Comparison of ENCODE assay signal across 26 mouse cellular contexts in genomic region chr4:155209079-155209478, GRCm38 (mm10). TPM values are rescaled to one million over a fixed set of nuclear protein-coding genes. Genes with fewer than 3 reads are reported as not detected.
DNase-seq lines count a peak whose midpoint lies in the region; ATAC-seq lines count a peak whose summit lies in the region.
"Had no signal": no experiment of that assay in that cellular context is flagged by ENCODE, and none has a peak within 500 bp of the region (broad histone marks: within the 10 kb centered on the region; RNA-seq: fewer than 3 reads in every experiment).

No protein-coding gene starts in this region.

- no peak overlapping the region for H3K9ac ChIP-seq in hindbrain, embryonic 13.5 days
- H3K9ac ChIP-seq in midbrain, embryonic 16.5 days (ENCODE audit: low read depth, low read length) = no peak overlapping the region
- H3K9ac ChIP-seq: forebrain, embryonic 15.5 days; heart, embryonic 12.5 days; hindbrain, embryonic 14.5 days; intestine, embryonic 15.5 days; midbrain, embryonic 15.5 days had no signal

- H3K27ac ChIP-seq in hindbrain, embryonic 10.5 days = peak overlapping the region; percentile 80
- H3K27ac ChIP-seq in hindbrain, embryonic 13.5 days = no peak overlapping the region
- H3K27ac ChIP-seq in midbrain, embryonic 10.5 days (replicated peaks) = peak overlapping the region; percentile 74
- no peak overlapping the region for H3K27ac ChIP-seq in midbrain, embryonic 16.5 days (ENCODE audit: low read length)
- peak overlapping the region; percentile 55; the same call in 1 of the 2 replicates for H3K27ac ChIP-seq in embryonic facial prominence, embryonic 10.5 days (replicated peaks)
- H3K27ac ChIP-seq: forebrain, embryonic 15.5 days; midbrain, embryonic 15.5 days had no signal

- peaks cover 42% of the 10 kb centered on the region for H3K36me3 ChIP-seq in hindbrain, embryonic 10.5 days
- peaks cover 6% of the 10 kb centered on the region for H3K36me3 ChIP-seq in hindbrain, embryonic 13.5 days
- peaks cover 38% of the 10 kb centered on the region for H3K36me3 ChIP-seq in midbrain, embryonic 10.5 days
- H3K36me3 ChIP-seq in midbrain, embryonic 16.5 days (ENCODE audit: control insufficient read depth, insufficient read depth, low read length) = no peaks in the 10 kb centered on the region
- peaks cover 44% of the 10 kb centered on the region for H3K36me3 ChIP-seq in embryonic facial prominence, embryonic 10.5 days (replicated peaks)
- H3K36me3 ChIP-seq: forebrain, embryonic 15.5 days; midbrain, embryonic 15.5 days had no signal

- peaks cover 3% of the 10 kb centered on the region; the same call in 1 of the 2 replicates for H3K9me3 ChIP-seq in hindbrain, embryonic 10.5 days
- no peaks in the 10 kb centered on the region for H3K9me3 ChIP-seq in hindbrain, embryonic 13.5 days
- no peaks in the 10 kb centered on the region for H3K9me3 ChIP-seq in midbrain, embryonic 10.5 days (replicated peaks)
- H3K9me3 ChIP-seq in midbrain, embryonic 16.5 days (replicated peaks; ENCODE audit: control insufficient read depth, low read length, poor library complexity, severe bottlenecking) = no peaks in the 10 kb centered on the region
- H3K9me3 ChIP-seq in embryonic facial prominence, embryonic 10.5 days = no peaks in the 10 kb centered on the region
- H3K9me3 ChIP-seq: forebrain, embryonic 15.5 days; heart, embryonic 12.5 days; intestine, embryonic 15.5 days; midbrain, embryonic 15.5 days had no signal

- peak overlapping the region; percentile 18; the same call in 1 of the 2 replicates for H3K4me3 ChIP-seq in hindbrain, embryonic 10.5 days
- no peak overlapping the region for H3K4me3 ChIP-seq in hindbrain, embryonic 13.5 days
- no peak overlapping the region for H3K4me3 ChIP-seq in midbrain, embryonic 10.5 days
- no peak overlapping the region for H3K4me3 ChIP-seq in midbrain, embryonic 16.5 days (ENCODE audit: low read depth, low read length)
- no peak overlapping the region for H3K4me3 ChIP-seq in embryonic facial prominence, embryonic 10.5 days
- H3K4me3 ChIP-seq: forebrain, embryonic 15.5 days; heart, embryonic 12.5 days; intestine, embryonic 15.5 days; midbrain, embryonic 15.5 days; myocyte had no signal

- ATAC-seq in hindbrain, embryonic 13.5 days (ENCODE audit: low FRiP score) = no peak
- no peak for ATAC-seq in midbrain, embryonic 16.5 days
- ATAC-seq: forebrain, embryonic 15.5 days; intestine, embryonic 15.5 days; midbrain, embryonic 15.5 days had no signal

- H3K4me2 ChIP-seq in hindbrain, embryonic 13.5 days = no peak overlapping the region
- H3K4me2 ChIP-seq in midbrain, embryonic 16.5 days (ENCODE audit: low read length) = no peak overlapping the region
- H3K4me2 ChIP-seq: forebrain, embryonic 15.5 days; heart, embryonic 12.5 days; hindbrain, embryonic 14.5 days; midbrain, embryonic 15.5 days had no signal

- H3K4me1 ChIP-seq in hindbrain, embryonic 10.5 days (replicated peaks) = peaks cover 94% of the 10 kb centered on the region
- peaks cover 77% of the 10 kb centered on the region for H3K4me1 ChIP-seq in hindbrain, embryonic 13.5 days (replicated peaks)
- peaks cover 66% of the 10 kb centered on the region for H3K4me1 ChIP-seq in midbrain, embryonic 10.5 days
- H3K4me1 ChIP-seq in midbrain, embryonic 16.5 days (ENCODE audit: control insufficient read depth, insufficient read depth, low read length) = peaks cover 19% of the 10 kb centered on the region
- H3K4me1 ChIP-seq in embryonic facial prominence, embryonic 10.5 days = peaks cover 73% of the 10 kb centered on the region

- no peak for DNase-seq in hindbrain, embryonic 10.5 days (ENCODE audit: low spot score)
- no peak for DNase-seq in midbrain, embryonic 10.5 days (ENCODE audit: low spot score)
- DNase-seq in CD4-positive, CD25-positive, alpha-beta regulatory T cell, adult 2 months (ENCODE audit: low read depth, low spot score) = peak; percentile 51
- no peak for DNase-seq in embryonic facial prominence, embryonic 10.5 days (ENCODE audit: low spot score)
- DNase-seq in ovary, postnatal 14 days (ENCODE audit: low spot score) = no peak
- no peak for DNase-seq in yolk sac, embryonic 10.5 days (ENCODE audit: low spot score)
- DNase-seq: adrenal gland, postnatal 25 days; cerebellum, adult 8-10 months; embryo, embryonic 11 days; gastrocnemius, postnatal 10 days; heart, adult 11 months; heart, postnatal 14 days; kidney, adult 8-10 months; kidney, postnatal 25 days; lung, postnatal 14 days; right cerebral cortex, postnatal 25 days; spleen, adult 18-20 months; thymus, postnatal 36 days had no signal

- H3K27me3 ChIP-seq in hindbrain, embryonic 10.5 days (ENCODE audit: insufficient read depth, poor library complexity, severe bottlenecking) = no peaks in the 10 kb centered on the region
- no peaks in the 10 kb centered on the region for H3K27me3 ChIP-seq in hindbrain, embryonic 13.5 days
- no peaks in the 10 kb centered on the region for H3K27me3 ChIP-seq in midbrain, embryonic 10.5 days (ENCODE audit: low read depth, poor library complexity, severe bottlenecking)
- no peaks in the 10 kb centered on the region for H3K27me3 ChIP-seq in midbrain, embryonic 16.5 days (ENCODE audit: control insufficient read depth, insufficient read depth, low read depth, low read length)
- no peaks in the 10 kb centered on the region for H3K27me3 ChIP-seq in embryonic facial prominence, embryonic 10.5 days (replicated peaks; ENCODE audit: low read depth, poor library complexity, severe bottlenecking)
- H3K27me3 ChIP-seq: forebrain, embryonic 15.5 days; heart, embryonic 12.5 days; intestine, embryonic 15.5 days; midbrain, embryonic 15.5 days had no signal

RNA-seq across cellular contexts. Expression of gene Ski, which starts 13.3 kb away (rescaled TPM):
- polyA plus RNA-seq in hindbrain, embryonic 10.5 days (2016; fragmentation: Nextera tagmentation; extraction: Ambion mirVana) = 9.3 and 10.1 TPM in 2 replicates
- 10.3 and 10.4 TPM in 2 replicates for polyA plus RNA-seq in hindbrain, embryonic 13.5 days (2015; fragmentation: Nextera tagmentation; extraction: Ambion mirVana)
- 8.9 and 10.1 TPM in 2 replicates for polyA plus RNA-seq in midbrain, embryonic 10.5 days (2016; fragmentation: Nextera tagmentation; extraction: Ambion mirVana)
- 9.6 and 10.1 TPM in 2 replicates for polyA plus RNA-seq in midbrain, embryonic 16.5 days (2015; fragmentation: Nextera tagmentation; extraction: Ambion mirVana)
- 8.5 and 10.7 TPM in 2 replicates for polyA plus RNA-seq in embryonic facial prominence, embryonic 10.5 days (2016; fragmentation: Nextera tagmentation; extraction: Ambion mirVana)

RNA-seq across cellular contexts. Expression of gene Faap20, which starts 40.5 kb away (rescaled TPM):
- 115 and 118 TPM in 2 replicates for polyA plus RNA-seq in hindbrain, embryonic 10.5 days (2016; fragmentation: Nextera tagmentation; extraction: Ambion mirVana)
- polyA plus RNA-seq in hindbrain, embryonic 13.5 days (2015; fragmentation: Nextera tagmentation; extraction: Ambion mirVana) = 78.8 and 84.8 TPM in 2 replicates
- polyA plus RNA-seq in midbrain, embryonic 10.5 days (2016; fragmentation: Nextera tagmentation; extraction: Ambion mirVana) = 118 and 120 TPM in 2 replicates
- polyA plus RNA-seq in midbrain, embryonic 16.5 days (2015; fragmentation: Nextera tagmentation; extraction: Ambion mirVana) = 69.8 and 70.1 TPM in 2 replicates
- 99.6 and 100 TPM in 2 replicates for polyA plus RNA-seq in embryonic facial prominence, embryonic 10.5 days (2016; fragmentation: Nextera tagmentation; extraction: Ambion mirVana)

Comparison
In these comparisons a context has a peak if more than half of its experiments do, and no peak if none do; other contexts are left out.
1. H3K27ac ChIP-seq: peak in hindbrain, embryonic 10.5 days (single experiment), midbrain, embryonic 10.5 days (single experiment) and embryonic facial prominence, embryonic 10.5 days (single experiment); none in hindbrain, embryonic 13.5 days (single experiment) and midbrain, embryonic 16.5 days (single experiment).